Mouse (Mus musculus): ENCODE results near the gene Plpp1. TPM values are rescaled to one million over a fixed set of nuclear protein-coding genes. Genes with fewer than 3 reads are reported as not detected.

Gene Plpp1
- 38.0 and 39.3 TPM in 2 replicates for polyA plus RNA-seq (2015; fragmentation: Nextera tagmentation; extraction: Ambion mirVana)

DNA sequence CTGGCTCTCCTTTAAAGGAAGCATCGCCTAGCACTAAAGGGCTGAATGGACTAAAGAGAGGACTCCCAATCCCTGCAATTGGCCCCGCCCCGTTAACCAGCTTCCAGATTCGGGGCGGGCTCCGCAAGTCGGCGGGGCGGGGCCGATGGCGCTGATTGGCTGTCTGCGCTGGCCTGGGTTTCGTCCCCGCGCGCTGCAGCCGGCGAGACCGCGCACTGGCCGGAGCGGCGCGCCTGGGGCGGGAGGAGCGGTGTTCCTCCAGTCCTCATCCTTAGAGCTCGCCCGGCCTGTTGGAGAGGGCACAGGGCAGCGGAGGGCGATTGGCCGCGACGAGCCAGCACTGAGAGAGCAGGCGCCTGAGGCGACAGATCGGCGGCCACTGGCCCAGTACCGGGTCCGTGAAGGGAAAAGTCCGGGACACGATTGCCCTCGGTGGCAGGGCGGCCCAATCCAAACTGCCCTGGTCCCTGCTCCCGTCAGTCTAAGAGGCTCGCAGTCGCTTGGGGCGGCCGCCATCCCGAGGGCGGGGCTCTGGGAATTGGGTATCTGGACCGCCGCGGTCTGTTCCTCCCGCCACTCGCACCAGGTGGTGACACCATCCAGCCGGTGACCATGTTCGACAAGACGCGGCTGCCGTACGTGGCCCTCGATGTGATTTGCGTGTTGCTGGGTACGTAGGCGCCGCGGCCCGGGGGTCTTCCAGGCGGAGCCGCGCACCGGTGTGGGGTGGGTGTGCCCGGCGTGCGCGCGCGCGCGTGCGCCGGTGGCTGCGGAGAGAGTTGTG, at the start of gene Plpp1:
Plpp1 (plus strand) TSS at position 196 of the 784 bp plus-strand sequence.
- peak within 1 kb of the TSS; percentile 83 for H3K4me2 ChIP-seq (replicated peaks)
- H3K36me3 ChIP-seq, result peaks cover 3% of the 10 kb centered on the region
- 0% methylated on average over 83 of the region's 83 CpGs for WGBS

DNA sequence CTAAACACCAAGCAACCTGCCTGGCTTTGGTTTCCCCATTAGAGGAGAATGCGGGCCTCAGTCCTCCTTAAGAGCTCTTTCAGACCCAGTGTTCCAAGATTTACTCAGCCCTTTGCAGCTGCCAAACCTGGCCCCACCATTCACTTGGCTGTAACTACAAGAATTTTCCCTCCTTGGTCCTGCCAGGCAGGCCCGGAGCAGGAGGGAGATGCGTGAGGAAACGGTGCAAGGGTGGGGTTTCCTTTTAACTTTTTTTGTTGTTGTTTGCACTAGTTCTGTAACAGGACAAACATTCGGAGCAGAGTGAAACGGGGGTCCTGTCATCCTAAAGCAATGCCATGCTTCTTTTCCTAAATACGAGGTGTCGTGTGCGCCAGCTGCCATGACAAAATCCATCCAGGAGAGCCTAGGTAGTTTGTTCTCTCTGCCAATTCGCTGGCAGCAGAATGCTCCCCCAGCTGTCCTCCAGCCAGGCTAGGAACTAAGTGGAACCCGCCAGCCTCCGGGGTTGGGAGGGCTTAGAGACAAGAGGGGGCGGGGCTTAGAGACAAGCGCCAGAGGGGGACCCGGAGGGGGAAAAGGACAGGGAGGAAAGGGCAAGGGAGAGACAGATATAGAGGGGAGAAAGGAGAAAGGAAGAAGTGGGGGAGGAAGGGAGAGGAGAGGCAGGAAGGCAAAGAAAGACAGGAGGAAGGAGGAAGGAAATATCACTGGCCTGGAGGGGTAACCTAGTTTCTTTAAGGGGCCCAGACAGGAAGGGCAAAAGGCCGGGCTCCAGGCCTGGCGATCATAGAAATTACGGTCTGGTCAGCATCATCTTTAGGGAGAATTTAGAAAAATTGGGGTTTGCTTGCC, 48.9 kb upstream of the Plpp1 start:
- H3K9me3 ChIP-seq, result no peaks in the 10 kb centered on the region
- peak; percentile 71 for ATAC-seq (replicated peaks)
- H3K9ac ChIP-seq (replicated peaks), result no peak overlapping the region
- no peaks in the 10 kb centered on the region for H3K27me3 ChIP-seq
- 26% methylated on average over 18 of the region's 18 CpGs for WGBS
- H3K4me1 ChIP-seq, result peaks cover 12% of the 10 kb centered on the region
- no peak overlapping the region for H3K4me3 ChIP-seq
- H3K27ac ChIP-seq (replicated peaks), result peak overlapping the region; percentile 35; the same call in 1 of the 2 replicates
- H3K36me3 ChIP-seq, result no peaks in the 10 kb centered on the region
- H3K4me2 ChIP-seq (replicated peaks), result peak overlapping the region; percentile 27

More for the DNA sequence above, at the start of gene Plpp1:
- Histone ChIP-seq H3K4me1 (peaks cover 23% of the 10 kb centered on the region), H3K9me3 (no peaks in the 10 kb centered on the region), H3K27me3 (no peaks in the 10 kb centered on the region), H3K4me3 (peak within 1 kb of the TSS; percentile 94), H3K9ac (replicated peaks) (peak within 1 kb of the TSS; percentile 97), H3K27ac (replicated peaks) (peak within 1 kb of the TSS; percentile 95)
- peak; percentile 97 for ATAC-seq (replicated peaks)

DNA sequence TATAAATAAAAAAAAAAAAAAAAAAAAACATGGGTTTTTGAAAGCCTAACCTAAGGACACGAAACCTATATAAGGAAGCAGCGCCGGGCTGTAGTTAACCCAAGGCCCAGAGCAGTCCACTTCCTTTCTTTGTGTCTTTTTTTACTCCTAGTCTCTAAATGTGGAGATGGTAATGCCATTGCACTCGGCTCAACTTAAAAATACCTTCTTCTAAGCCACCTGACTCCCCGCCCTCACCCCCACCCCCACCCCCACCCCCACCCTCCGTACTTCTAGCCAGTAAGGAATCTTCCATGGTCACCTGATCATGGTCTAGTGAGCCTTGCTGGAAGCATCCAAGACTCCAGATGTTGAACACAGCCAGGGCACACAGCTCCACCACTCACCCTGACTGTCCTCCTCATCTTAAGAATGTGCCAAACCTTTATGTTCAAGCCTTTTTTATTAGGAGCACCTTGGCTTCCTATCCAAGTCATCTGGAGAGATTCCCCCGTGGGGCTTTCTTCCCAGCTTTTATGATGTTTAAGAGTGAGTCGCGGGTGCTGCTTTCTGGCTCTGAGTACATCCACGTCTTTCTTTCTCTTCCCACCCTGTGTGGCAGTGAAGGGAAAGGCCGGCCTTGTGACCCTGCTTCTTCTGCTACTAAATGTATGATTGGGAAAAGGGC, 48.1 kb upstream of the Plpp1 start:
- no peak for ATAC-seq (replicated peaks)
- H3K4me1 ChIP-seq, result peaks cover 12% of the 10 kb centered on the region
- no peaks in the 10 kb centered on the region for H3K36me3 ChIP-seq
- H3K27me3 ChIP-seq, result no peaks in the 10 kb centered on the region
- H3K4me3 ChIP-seq, result no peak overlapping the region
- no peak overlapping the region for H3K27ac ChIP-seq (replicated peaks)
- no peak overlapping the region for H3K9ac ChIP-seq (replicated peaks)
- WGBS, result 78% methylated on average over 11 of the region's 11 CpGs
- no peak overlapping the region for H3K4me2 ChIP-seq (replicated peaks)
- no peaks in the 10 kb centered on the region for H3K9me3 ChIP-seq

DNA sequence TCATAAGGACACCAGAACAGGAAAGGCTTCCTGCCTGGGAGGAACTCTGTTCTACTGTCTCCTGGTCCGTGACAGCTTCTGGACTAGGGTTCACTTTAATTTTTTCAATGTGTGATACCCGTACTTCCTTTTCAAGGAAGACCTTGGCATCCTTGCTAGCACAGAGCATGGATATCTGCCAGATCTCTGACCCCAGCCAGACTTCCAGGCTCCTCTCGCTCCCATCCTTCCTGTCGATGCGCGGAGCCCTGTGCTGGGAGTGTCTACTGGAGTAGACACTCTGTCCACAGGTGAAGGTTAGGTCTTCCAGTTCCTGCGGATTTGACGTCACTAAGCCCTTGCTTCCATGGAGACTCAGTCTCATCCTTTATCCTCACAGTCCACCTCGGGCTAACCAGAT, 47.1 kb upstream of the Plpp1 start:
- H3K4me3 ChIP-seq, result no peak overlapping the region
- 92% methylated on average over 9 of the region's 9 CpGs for WGBS
- no peaks in the 10 kb centered on the region for H3K9me3 ChIP-seq
- H3K27me3 ChIP-seq, result no peaks in the 10 kb centered on the region
- H3K4me1 ChIP-seq, result peaks cover 12% of the 10 kb centered on the region
- no peak for ATAC-seq (replicated peaks)
- H3K4me2 ChIP-seq (replicated peaks), result no peak overlapping the region
- no peak overlapping the region for H3K27ac ChIP-seq (replicated peaks)
- H3K36me3 ChIP-seq, result no peaks in the 10 kb centered on the region
- no peak overlapping the region for H3K9ac ChIP-seq (replicated peaks)

DNA sequence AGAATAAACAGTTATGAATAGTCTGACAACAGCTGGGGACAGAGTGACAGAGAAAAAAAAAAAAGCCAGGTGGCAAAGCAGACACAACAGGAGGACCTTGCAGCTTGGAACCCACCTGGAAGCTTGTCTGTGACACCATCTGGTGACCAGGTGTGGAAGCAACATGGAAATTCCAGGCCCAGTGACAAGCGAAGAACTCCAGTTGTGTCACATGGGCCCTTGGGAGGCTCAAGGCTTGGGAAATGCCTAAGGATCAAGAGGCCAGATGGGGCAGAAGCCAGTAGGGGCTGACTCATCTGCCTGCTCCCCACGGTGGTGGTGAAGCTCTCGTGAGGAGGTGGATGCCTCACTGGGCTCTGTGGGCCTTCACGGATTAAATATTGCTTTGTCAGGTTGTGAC, 45.7 kb upstream of the Plpp1 start:
- H3K4me3 ChIP-seq, result no peak overlapping the region
- peaks cover 12% of the 10 kb centered on the region for H3K4me1 ChIP-seq
- H3K36me3 ChIP-seq, result no peaks in the 10 kb centered on the region
- 65% methylated on average over 4 of the region's 4 CpGs for WGBS
- no peak overlapping the region for H3K4me2 ChIP-seq (replicated peaks)
- no peak overlapping the region for H3K27ac ChIP-seq (replicated peaks)
- no peak for ATAC-seq (replicated peaks)
- H3K9ac ChIP-seq (replicated peaks), result no peak overlapping the region
- no peaks in the 10 kb centered on the region for H3K9me3 ChIP-seq
- H3K27me3 ChIP-seq, result no peaks in the 10 kb centered on the region

DNA sequence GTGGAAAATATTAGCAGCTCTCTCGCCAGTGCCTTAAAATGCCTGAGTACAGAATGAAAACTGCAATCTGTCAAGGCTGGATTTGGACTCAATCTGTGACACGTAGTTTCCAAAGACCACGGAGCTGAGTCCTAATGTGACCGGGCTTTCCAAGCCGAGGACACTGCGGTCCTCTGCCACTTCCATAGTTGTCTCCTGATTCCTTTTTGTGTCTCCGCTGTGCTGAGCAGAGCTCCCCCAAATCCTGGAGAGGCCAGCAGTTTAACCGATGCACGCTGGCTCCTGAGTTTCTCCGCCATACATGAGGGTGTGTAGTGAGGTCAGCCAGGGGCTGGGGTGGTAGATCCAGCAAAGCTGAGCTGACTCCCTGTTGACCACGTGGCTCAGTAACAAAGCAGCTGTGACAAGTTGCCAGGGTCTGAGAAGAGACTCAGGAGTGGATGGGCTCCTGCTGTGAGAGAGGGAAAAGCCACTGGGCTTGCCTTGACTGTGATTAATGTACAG, 45.0 kb upstream of the Plpp1 start:
- Histone ChIP-seq H3K36me3 (no peaks in the 10 kb centered on the region), H3K27ac (replicated peaks) (no peak overlapping the region), H3K4me3 (no peak overlapping the region), H3K4me2 (replicated peaks) (no peak overlapping the region), H3K9me3 (no peaks in the 10 kb centered on the region), H3K4me1 (peaks cover 12% of the 10 kb centered on the region), H3K9ac (replicated peaks) (no peak overlapping the region), H3K27me3 (no peaks in the 10 kb centered on the region)
- WGBS, result 69% methylated on average over 11 of the region's 11 CpGs
- ATAC-seq (replicated peaks), result no peak

DNA sequence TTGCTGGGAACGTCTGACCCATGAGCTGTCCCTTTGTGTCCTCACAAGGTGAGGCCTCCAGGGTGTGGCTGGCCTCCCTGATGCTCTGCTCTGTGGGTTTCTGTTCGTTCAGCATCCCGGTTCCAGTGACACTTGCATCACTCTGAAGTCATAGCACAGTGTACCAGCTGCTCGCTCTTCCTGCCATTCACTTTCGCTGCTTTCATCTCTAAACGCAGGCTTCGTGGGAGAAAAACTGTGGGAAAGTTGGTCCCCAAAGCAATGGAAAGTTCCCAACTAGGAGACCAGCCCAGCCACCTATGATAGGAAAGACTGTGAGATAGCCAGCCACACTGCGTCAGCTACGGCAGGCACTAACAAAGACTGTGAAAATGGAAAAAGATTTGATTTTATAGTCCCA, 43.2 kb upstream of the Plpp1 start:
- no peak for ATAC-seq (replicated peaks)
- Histone ChIP-seq H3K36me3 (no peaks in the 10 kb centered on the region), H3K4me2 (replicated peaks) (no peak overlapping the region), H3K4me3 (no peak overlapping the region), H3K9me3 (no peaks in the 10 kb centered on the region), H3K9ac (replicated peaks) (no peak overlapping the region), H3K27me3 (no peaks in the 10 kb centered on the region), H3K4me1 (0 out of 2 replicates have a peak, but pooled peaks cover 3% of the 10 kb centered on the region), H3K27ac (replicated peaks) (no peak overlapping the region)
- 85% methylated on average over 9 of the region's 9 CpGs for WGBS

DNA sequence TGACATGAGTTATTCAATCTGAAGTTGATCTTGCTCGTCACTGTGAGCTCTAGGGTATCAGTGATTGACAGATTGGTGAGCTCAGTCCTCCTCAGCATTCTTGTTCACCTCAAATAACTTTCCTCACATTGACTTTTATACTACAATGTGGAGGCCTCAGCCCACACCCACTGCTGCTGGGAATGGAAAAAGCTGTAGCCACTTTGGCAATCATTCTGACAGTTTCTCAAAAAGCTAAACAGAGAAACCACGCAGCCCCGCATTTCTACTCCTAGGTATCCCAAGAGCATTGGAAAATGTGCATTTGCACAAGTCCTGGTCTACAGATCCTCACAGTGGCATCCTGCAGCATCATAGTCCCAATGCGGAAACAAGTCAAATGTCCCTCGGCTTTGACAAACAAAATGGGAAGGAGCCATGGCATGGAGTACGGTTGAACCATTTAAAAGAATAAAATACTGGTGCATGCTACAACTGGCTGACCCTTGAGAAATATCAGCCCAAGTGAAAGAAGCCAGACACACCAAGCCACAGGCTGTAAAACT, 42.0 kb upstream of the Plpp1 start:
- H3K4me3 ChIP-seq, result no peak overlapping the region
- no peaks in the 10 kb centered on the region for H3K9me3 ChIP-seq
- H3K36me3 ChIP-seq, result no peaks in the 10 kb centered on the region
- H3K4me1 ChIP-seq, result 0 out of 2 replicates have a peak, but pooled peaks cover 3% of the 10 kb centered on the region
- no peak overlapping the region for H3K27ac ChIP-seq (replicated peaks)
- 83% methylated on average over 6 of the region's 6 CpGs for WGBS
- ATAC-seq (replicated peaks), result no peak
- H3K9ac ChIP-seq (replicated peaks), result no peak overlapping the region
- no peak overlapping the region for H3K4me2 ChIP-seq (replicated peaks)
- H3K27me3 ChIP-seq, result no peaks in the 10 kb centered on the region

DNA sequence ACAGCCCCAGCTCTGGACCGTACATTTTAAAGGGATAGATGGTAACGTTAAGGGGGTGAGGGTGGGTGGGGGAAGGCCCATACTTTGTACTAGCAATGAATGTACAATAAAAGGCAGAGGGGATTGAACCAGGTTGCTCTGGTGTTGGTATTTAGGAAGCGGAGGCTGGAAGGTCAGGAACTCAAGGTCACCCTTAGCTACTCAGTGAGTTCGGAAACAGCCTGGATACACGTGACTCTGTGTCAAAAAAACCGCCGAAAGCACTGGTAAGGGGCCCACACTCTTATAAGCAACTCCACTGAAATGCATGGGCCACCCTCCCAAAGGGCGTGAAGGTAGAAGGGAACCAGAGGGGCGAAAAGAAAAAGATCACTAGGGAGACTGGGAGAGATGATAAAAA, 41.2 kb upstream of the Plpp1 start:
- Histone ChIP-seq H3K27me3 (no peaks in the 10 kb centered on the region), H3K4me1 (0 out of 2 replicates have a peak, but pooled peaks cover 3% of the 10 kb centered on the region), H3K9ac (replicated peaks) (no peak overlapping the region), H3K27ac (replicated peaks) (no peak overlapping the region), H3K4me3 (no peak overlapping the region), H3K4me2 (replicated peaks) (no peak overlapping the region), H3K36me3 (no peaks in the 10 kb centered on the region), H3K9me3 (no peaks in the 10 kb centered on the region)
- ATAC-seq (replicated peaks), result no peak
- WGBS, result 85% methylated on average over 9 of the region's 9 CpGs

DNA sequence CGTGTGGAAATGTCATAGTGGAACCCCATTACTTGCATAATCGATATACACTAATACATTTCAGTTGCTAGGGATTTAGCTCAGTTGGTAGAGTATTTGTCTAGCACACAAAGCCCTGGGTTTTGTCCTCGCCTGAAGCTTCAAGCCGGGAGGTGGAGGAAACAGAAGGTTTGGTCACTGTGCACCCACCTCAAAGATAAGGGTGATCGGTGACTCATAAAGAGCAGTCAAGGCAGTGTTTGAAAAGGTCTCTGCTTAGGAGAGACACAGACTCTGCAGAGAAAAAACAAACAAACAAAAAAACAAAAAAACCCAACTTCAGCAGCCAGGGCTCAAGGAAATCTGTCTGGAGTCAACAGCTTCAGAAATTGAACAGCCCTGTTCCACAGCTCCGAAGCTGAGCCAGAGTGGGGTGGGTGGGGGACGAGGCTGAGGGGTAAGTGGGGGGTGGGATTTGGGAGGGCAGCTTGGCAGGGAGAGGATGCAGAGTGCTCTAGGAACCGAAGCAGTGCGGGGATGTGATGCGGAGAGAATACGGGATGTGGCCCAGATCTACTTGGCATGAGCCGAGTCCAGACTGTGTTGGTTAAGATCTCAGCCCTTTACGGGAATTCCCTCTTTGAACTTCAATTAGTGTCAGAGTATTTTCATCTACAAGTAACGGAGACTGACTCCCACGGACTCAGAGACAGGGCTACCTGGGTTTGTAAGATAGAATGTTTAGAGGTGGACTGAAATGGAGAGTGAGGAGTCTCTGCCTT, 40.6 kb upstream of the Plpp1 start:
- Histone ChIP-seq H3K36me3 (no peaks in the 10 kb centered on the region), H3K9ac (replicated peaks) (no peak overlapping the region), H3K9me3 (no peaks in the 10 kb centered on the region), H3K4me2 (replicated peaks) (no peak overlapping the region), H3K27ac (replicated peaks) (no peak overlapping the region), H3K27me3 (no peaks in the 10 kb centered on the region), H3K4me1 (0 out of 2 replicates have a peak, but pooled peaks cover 3% of the 10 kb centered on the region), H3K4me3 (no peak overlapping the region)
- ATAC-seq (replicated peaks), result no peak; the same call in 1 of the 2 replicates
- 69% methylated on average over 15 of the region's 15 CpGs for WGBS

DNA sequence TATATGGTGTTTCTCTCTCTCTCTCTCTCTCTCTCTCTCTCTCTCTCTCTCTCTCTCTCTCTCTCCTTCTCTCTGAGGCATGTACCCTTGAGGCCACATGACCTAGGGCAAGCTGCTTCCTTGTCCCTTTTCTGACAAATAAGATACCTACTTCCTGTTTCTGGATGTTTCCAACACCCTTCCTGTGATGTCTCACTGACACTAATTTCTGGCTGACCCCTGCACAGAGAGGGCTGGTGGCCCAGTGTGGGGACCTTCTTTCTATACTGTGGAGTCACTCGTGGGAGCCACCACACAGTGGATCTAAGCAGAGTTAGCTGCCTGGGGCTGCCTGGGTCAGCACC, 40.1 kb upstream of the Plpp1 start:
- Histone ChIP-seq H3K36me3 (no peaks in the 10 kb centered on the region), H3K9me3 (no peaks in the 10 kb centered on the region), H3K27me3 (no peaks in the 10 kb centered on the region), H3K27ac (replicated peaks) (no peak overlapping the region), H3K4me2 (replicated peaks) (no peak overlapping the region), H3K4me3 (no peak overlapping the region), H3K9ac (replicated peaks) (no peak overlapping the region), H3K4me1 (0 out of 2 replicates have a peak, but pooled peaks cover 3% of the 10 kb centered on the region)
- whole genome bisulfite sequencing, result 62% methylated on average over 1 of the region's 1 CpGs
- ATAC-seq (replicated peaks), result no peak

Data from forebrain, embryonic 15.5 days (tissue).